Mouse (Mus musculus): ENCODE data around the gene Elf1. TPM values are rescaled to one million over a fixed set of nuclear protein-coding genes. Genes with fewer than 3 reads are reported as not detected.

Gene Elf1
- polyA plus RNA-seq, 1 experiment: 22.5 TPM

GRCm38 (mm10) chr14:79515100-79515499 lies 34.1 kb downstream of the Elf1 start:
- peak overlapping the region; percentile 30; the same call in 1 of the 2 replicates for H3K27ac ChIP-seq (ENCODE audit: insufficient read depth, low read length)
- H3K36me3 ChIP-seq (ENCODE audit: control insufficient read depth, insufficient read depth, low read length): no peaks in the 10 kb centered on the region
- WGBS: 12% methylated on average over 8 of the region's 8 CpGs
- DNase-seq (ENCODE audit: low read depth in 1 of 2, low spot score in 2 of 2): no peak
- H3K4me1 ChIP-seq (ENCODE audit: control insufficient read depth, insufficient read depth, insufficient read length): peaks cover 3% of the 10 kb centered on the region
- peak overlapping the region; percentile 74 for H3K4me3 ChIP-seq (ENCODE audit: extremely low read depth, insufficient read depth, insufficient read length)
- TF ChIP-seq POLR2A (IDR thresholded peaks at IDR 0.05; ENCODE audit: low read depth, low read length) (no peak), CTCF (IDR thresholded peaks at IDR 0.05; ENCODE audit: extremely low read depth, insufficient read depth, insufficient read length, insufficient replicate concordance) (no peak)
- no peaks in the 10 kb centered on the region for H3K27me3 ChIP-seq (ENCODE audit: control insufficient read depth, insufficient read depth, low read length)

- peaks cover 3% of the 10 kb centered on the region for H3K4me1 ChIP-seq (ENCODE audit: control insufficient read depth, insufficient read depth, insufficient read length)
- TF ChIP-seq CTCF (IDR thresholded peaks at IDR 0.05; ENCODE audit: extremely low read depth, insufficient read depth, insufficient read length, insufficient replicate concordance) (no peak), POLR2A (IDR thresholded peaks at IDR 0.05; ENCODE audit: low read depth, low read length) (peak; percentile 81)
- DNase-seq (ENCODE audit: low read depth in 1 of 2, low spot score in 2 of 2): peak; percentile 77 to 86
- H3K4me3 ChIP-seq (ENCODE audit: extremely low read depth, insufficient read depth, insufficient read length): peak overlapping the region; percentile 74
- 8% methylated on average over 8 of the region's 8 CpGs for WGBS
- peak overlapping the region; percentile 84 for H3K27ac ChIP-seq (ENCODE audit: insufficient read depth, low read length)
- no peaks in the 10 kb centered on the region for H3K27me3 ChIP-seq (ENCODE audit: control insufficient read depth, insufficient read depth, low read length)
- no peaks in the 10 kb centered on the region for H3K36me3 ChIP-seq (ENCODE audit: control insufficient read depth, insufficient read depth, low read length)
Measured at GRCm38 (mm10) chr14:79515511-79516242, 34.7 kb downstream of the Elf1 start.

- no peak for DNase-seq (ENCODE audit: low read depth in 1 of 2, low spot score in 2 of 2)
- Histone ChIP-seq H3K27ac (ENCODE audit: insufficient read depth, low read length) (peak overlapping the region; percentile 85), H3K27me3 (ENCODE audit: control insufficient read depth, insufficient read depth, low read length) (no peaks in the 10 kb centered on the region), H3K36me3 (ENCODE audit: control insufficient read depth, insufficient read depth, low read length) (no peaks in the 10 kb centered on the region), H3K4me3 (ENCODE audit: extremely low read depth, insufficient read depth, insufficient read length) (peak overlapping the region; percentile 74), H3K4me1 (ENCODE audit: control insufficient read depth, insufficient read depth, insufficient read length) (peaks cover 1% of the 10 kb centered on the region)
- TF ChIP-seq POLR2A (IDR thresholded peaks at IDR 0.05; ENCODE audit: low read depth, low read length) (no peak), CTCF (IDR thresholded peaks at IDR 0.05; ENCODE audit: extremely low read depth, insufficient read depth, insufficient read length, insufficient replicate concordance) (no peak)
- WGBS: 6% methylated on average over 5 of the region's 5 CpGs
Measured at GRCm38 (mm10) chr14:79516243-79516610, 35.2 kb downstream of the Elf1 start.

DNA sequence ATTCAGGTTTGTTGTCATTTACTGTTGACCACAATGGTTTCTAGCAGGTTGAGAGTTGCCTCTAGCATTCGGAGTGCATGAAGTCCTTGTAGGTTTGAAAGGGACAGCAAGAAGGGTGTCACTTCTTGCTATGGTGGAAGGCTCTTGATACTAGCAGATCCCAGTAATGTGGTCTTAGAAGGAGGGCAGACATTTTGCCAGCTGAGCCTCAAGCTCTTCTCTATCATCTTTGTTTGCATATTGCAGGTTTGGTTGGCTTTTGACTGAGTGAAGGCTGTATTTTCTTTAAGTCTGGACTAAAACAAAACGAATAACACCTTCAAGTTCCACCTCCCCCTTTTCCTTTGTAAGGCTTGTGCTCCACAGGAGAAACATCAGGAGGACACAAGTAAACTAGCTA lies 35.8 kb downstream of the Elf1 start:
- no peak for DNase-seq (ENCODE audit: low read depth in 1 of 2, low spot score in 2 of 2)
- 7% methylated on average over 2 of the region's 2 CpGs for WGBS
- Histone ChIP-seq H3K4me3 (ENCODE audit: extremely low read depth, insufficient read depth, insufficient read length) (peak overlapping the region; percentile 74), H3K27ac (ENCODE audit: insufficient read depth, low read length) (peak overlapping the region; percentile 85), H3K27me3 (ENCODE audit: control insufficient read depth, insufficient read depth, low read length) (no peaks in the 10 kb centered on the region), H3K4me1 (ENCODE audit: control insufficient read depth, insufficient read depth, insufficient read length) (peaks cover 3% of the 10 kb centered on the region), H3K36me3 (ENCODE audit: control insufficient read depth, insufficient read depth, low read length) (no peaks in the 10 kb centered on the region)
- TF ChIP-seq POLR2A (IDR thresholded peaks at IDR 0.05; ENCODE audit: low read depth, low read length) (no peak), CTCF (IDR thresholded peaks at IDR 0.05; ENCODE audit: extremely low read depth, insufficient read depth, insufficient read length, insufficient replicate concordance) (no peak)

DNA sequence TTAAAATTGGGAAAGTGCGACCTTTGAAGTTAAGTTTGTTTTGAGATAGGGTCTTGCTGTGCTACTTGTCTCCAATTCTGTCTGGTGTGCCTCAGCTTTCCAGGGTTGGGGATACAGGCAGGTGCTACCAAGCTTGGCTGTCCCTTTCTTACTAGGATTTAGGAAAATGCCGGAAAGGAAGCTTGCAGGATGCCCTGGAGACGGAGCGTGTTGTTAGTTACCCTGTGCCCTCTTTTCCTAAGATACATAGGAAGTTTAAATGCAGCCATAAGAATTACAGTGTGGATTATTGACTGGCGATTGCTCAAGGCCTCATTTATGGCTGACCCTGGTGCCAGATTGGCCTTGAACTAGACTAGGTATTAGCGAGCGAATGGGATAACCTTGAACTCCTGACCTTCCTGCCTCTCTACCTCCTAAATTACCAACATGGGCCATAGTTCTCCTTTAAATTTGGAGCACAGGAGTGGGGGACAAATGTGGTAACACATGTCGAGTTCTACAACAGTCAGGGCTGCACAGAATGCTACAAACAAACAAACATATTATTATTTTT lies 36.3 kb downstream of the Elf1 start:
- Histone ChIP-seq H3K4me1 (ENCODE audit: control insufficient read depth, insufficient read depth, insufficient read length) (peaks cover 4% of the 10 kb centered on the region; the same call in 1 of the 2 replicates), H3K27ac (ENCODE audit: insufficient read depth, low read length) (peak overlapping the region; percentile 85), H3K27me3 (ENCODE audit: control insufficient read depth, insufficient read depth, low read length) (no peaks in the 10 kb centered on the region), H3K36me3 (ENCODE audit: control insufficient read depth, insufficient read depth, low read length) (no peaks in the 10 kb centered on the region), H3K4me3 (ENCODE audit: extremely low read depth, insufficient read depth, insufficient read length) (peak overlapping the region; percentile 74)
- no peak for DNase-seq (ENCODE audit: low read depth in 1 of 2, low spot score in 2 of 2)
- WGBS: 5% methylated on average over 8 of the region's 8 CpGs
- TF ChIP-seq POLR2A (IDR thresholded peaks at IDR 0.05; ENCODE audit: low read depth, low read length) (no peak), CTCF (IDR thresholded peaks at IDR 0.05; ENCODE audit: extremely low read depth, insufficient read depth, insufficient read length, insufficient replicate concordance) (no peak)

GRCm38 (mm10) chr14:79518123-79518522 lies 37.1 kb downstream of the Elf1 start:
- no peak for DNase-seq (ENCODE audit: low read depth in 1 of 2, low spot score in 2 of 2)
- H3K4me1 ChIP-seq (ENCODE audit: control insufficient read depth, insufficient read depth, insufficient read length): peaks cover 5% of the 10 kb centered on the region; the same call in 1 of the 2 replicates
- no peaks in the 10 kb centered on the region for H3K36me3 ChIP-seq (ENCODE audit: control insufficient read depth, insufficient read depth, low read length)
- TF ChIP-seq POLR2A (IDR thresholded peaks at IDR 0.05; ENCODE audit: low read depth, low read length) (no peak), CTCF (IDR thresholded peaks at IDR 0.05; ENCODE audit: extremely low read depth, insufficient read depth, insufficient read length, insufficient replicate concordance) (no peak)
- no peaks in the 10 kb centered on the region for H3K27me3 ChIP-seq (ENCODE audit: control insufficient read depth, insufficient read depth, low read length)
- H3K27ac ChIP-seq (ENCODE audit: insufficient read depth, low read length): peak overlapping the region; percentile 92
- peak overlapping the region; percentile 67 for H3K4me3 ChIP-seq (ENCODE audit: extremely low read depth, insufficient read depth, insufficient read length)
- WGBS: 9% methylated on average over 2 of the region's 2 CpGs
